Mouse (Mus musculus): ENCODE measurements at regions not wholly inside any gene's neighbourhood (a gene's known extent, or its start where the extent isn't known, plus 50 kb on each side); places are given as distances from the start of the nearest gene placed in this dataset.
"Not testable (repeated sequence)": the region's sequence is repeated elsewhere in the genome, so short reads cannot be mapped to it uniquely, and the experiment has no call there.

- DNase-seq (ENCODE audit: low read depth, low spot score); H3K9ac ChIP-seq (ENCODE audit: insufficient read depth, low read depth, low read length, poor library complexity, severe bottlenecking); H3K9me3 ChIP-seq (ENCODE audit: control insufficient read depth, insufficient read depth, low read depth, low read length); H3K4me1 ChIP-seq (ENCODE audit: control insufficient read depth in 2 of 2, insufficient read depth in 2 of 2, low read length in 2 of 2, poor library complexity in 1 of 2); H3K4me3 ChIP-seq (ENCODE audit: insufficient read depth in 1 of 2, low read depth in 1 of 2, low read length in 2 of 2, poor library complexity in 1 of 2, severe bottlenecking in 1 of 2); in situ Hi-C loops (cut with MboI; ENCODE audit: low sequenced_read_pairs in 2 of 2, unreplicated experiment in 2 of 2); H3K36me3 ChIP-seq (ENCODE audit: control insufficient read depth, insufficient read depth, low read length, poor library complexity, severe bottlenecking): not testable (repeated sequence)
- H3K27ac ChIP-seq (ENCODE audit: insufficient read depth, low read depth, low read length, poor library complexity, severe bottlenecking): 0 out of 2 replicates have a peak overlapping the region, but pooled peaks have one; percentile 28
These were observed 950.8 kb upstream of the Tyrp1 start for GRCm38 (mm10) chr4:79883129-79883528.

- DNase-seq (ENCODE audit: low read depth, low spot score): peak; percentile 25
- Histone ChIP-seq H3K27ac (ENCODE audit: insufficient read depth, low read depth, low read length, poor library complexity, severe bottlenecking) (peak overlapping the region; percentile 31; the same call in 1 of the 2 replicates), H3K36me3 (ENCODE audit: control insufficient read depth, insufficient read depth, low read length, poor library complexity, severe bottlenecking) (no peaks in the 10 kb centered on the region), H3K9ac (ENCODE audit: insufficient read depth, low read depth, low read length, poor library complexity, severe bottlenecking) (no peak overlapping the region), H3K4me1 (ENCODE audit: control insufficient read depth in 2 of 2, insufficient read depth in 2 of 2, low read length in 2 of 2, poor library complexity in 1 of 2) (no peaks in the 10 kb centered on the region; a peak in 1 of 4 replicates), H3K4me3 (ENCODE audit: insufficient read depth in 1 of 2, low read depth in 1 of 2, low read length in 2 of 2, poor library complexity in 1 of 2, severe bottlenecking in 1 of 2) (no peak overlapping the region), H3K9me3 (ENCODE audit: control insufficient read depth, insufficient read depth, low read depth, low read length) (peaks cover 6% of the 10 kb centered on the region)
- in situ Hi-C loops (cut with MboI; ENCODE audit: low sequenced_read_pairs in 2 of 2, unreplicated experiment in 2 of 2): no loop called here
- TF ChIP-seq HCFC1 (IDR thresholded peaks at IDR 0.05; ENCODE audit: borderline replicate concordance, insufficient read depth, low read length): no peak
- TF ChIP-seq MAFK (IDR thresholded peaks at IDR 0.05; ENCODE audit: insufficient read depth, low read depth, low read length): no peak
- TF ChIP-seq ZNF384 (IDR thresholded peaks at IDR 0.05; ENCODE audit: low read depth, low read length): no peak
- TF ChIP-seq ZC3H11A (IDR thresholded peaks at IDR 0.05; ENCODE audit: borderline replicate concordance, low read depth, low read length): no peak
- TF ChIP-seq CHD2 (IDR thresholded peaks at IDR 0.05; ENCODE audit: low read depth, low read length): no peak
These were observed 949.8 kb upstream of the Tyrp1 start for GRCm38 (mm10) chr4:79884116-79884515.

GRCm38 (mm10) chr4:79884875-79885459, 949.0 kb upstream of the Tyrp1 start:
- in situ Hi-C loops (cut with MboI; ENCODE audit: low sequenced_read_pairs in 2 of 2, unreplicated experiment in 2 of 2): no loop called here
- Histone ChIP-seq H3K4me1 (ENCODE audit: control insufficient read depth in 2 of 2, insufficient read depth in 2 of 2, low read length in 2 of 2, poor library complexity in 1 of 2) (no peaks in the 10 kb centered on the region; a peak in 1 of 4 replicates), H3K9ac (ENCODE audit: insufficient read depth, low read depth, low read length, poor library complexity, severe bottlenecking) (no peak overlapping the region), H3K9me3 (ENCODE audit: control insufficient read depth, insufficient read depth, low read depth, low read length) (peaks cover 6% of the 10 kb centered on the region), H3K27ac (ENCODE audit: insufficient read depth, low read depth, low read length, poor library complexity, severe bottlenecking) (no peak overlapping the region), H3K36me3 (ENCODE audit: control insufficient read depth, insufficient read depth, low read length, poor library complexity, severe bottlenecking) (no peaks in the 10 kb centered on the region), H3K4me3 (ENCODE audit: insufficient read depth in 1 of 2, low read depth in 1 of 2, low read length in 2 of 2, poor library complexity in 1 of 2, severe bottlenecking in 1 of 2) (no peak overlapping the region)
- no peak for DNase-seq (ENCODE audit: low read depth, low spot score)
- TF ChIP-seq MAFK (IDR thresholded peaks at IDR 0.05; ENCODE audit: insufficient read depth, low read depth, low read length) (no peak), CHD2 (IDR thresholded peaks at IDR 0.05; ENCODE audit: low read depth, low read length) (no peak), HCFC1 (IDR thresholded peaks at IDR 0.05; ENCODE audit: borderline replicate concordance, insufficient read depth, low read length) (no peak), ZNF384 (IDR thresholded peaks at IDR 0.05; ENCODE audit: low read depth, low read length) (no peak), ZC3H11A (IDR thresholded peaks at IDR 0.05; ENCODE audit: borderline replicate concordance, low read depth, low read length) (no peak)

Data from ES-E14 (cell line).